Mouse (Mus musculus): Measurements from ENCODE around the gene Gm28035.
A peak's percentile ranks its signal among the peaks of the same experiment; 100 is the strongest.

Gene Gm28035

GRCm38 (mm10) chr2:30286192-30287026 is 46.0 kb downstream of the Gm28035 start, which contains the start of the genes Dolk and Nup188:
Gene Dolk (minus strand): TSS chr2:30286334.
Gene Nup188 (plus strand): TSS chr2:30286397.
- H3K36me3 ChIP-seq (ENCODE audit: control insufficient read depth, insufficient read depth, low read length, poor library complexity, severe bottlenecking) = no peaks in the 10 kb centered on the region
- H3K27me3 ChIP-seq (ENCODE audit: control insufficient read depth, insufficient read depth, low read length, poor library complexity, severe bottlenecking) = no peaks in the 10 kb centered on the region
- peak; percentile 97 for DNase-seq (ENCODE audit: low read depth, low spot score)

GRCm38 (mm10) chr2:30287027-30287373 is 46.6 kb downstream of the Gm28035 start:
- Histone ChIP-seq H3K36me3 (ENCODE audit: control insufficient read depth, insufficient read depth, low read length, poor library complexity, severe bottlenecking) (no peaks in the 10 kb centered on the region), H3K27me3 (ENCODE audit: control insufficient read depth, insufficient read depth, low read length, poor library complexity, severe bottlenecking) (no peaks in the 10 kb centered on the region)
- DNase-seq (ENCODE audit: low read depth, low spot score) = peak; percentile 14

GRCm38 (mm10) chr2:30299525-30299924 is 59.2 kb downstream of the Gm28035 start:
- peak; percentile 13 for DNase-seq (ENCODE audit: low read depth, low spot score)
- Histone ChIP-seq H3K36me3 (ENCODE audit: control insufficient read depth, insufficient read depth, low read length, poor library complexity, severe bottlenecking) (peaks cover 13% of the 10 kb centered on the region), H3K27me3 (ENCODE audit: control insufficient read depth, insufficient read depth, low read length, poor library complexity, severe bottlenecking) (no peaks in the 10 kb centered on the region)

GRCm38 (mm10) chr2:30299966-30300365 is 59.6 kb downstream of the Gm28035 start:
- DNase-seq (ENCODE audit: low read depth, low spot score) = no peak
- H3K36me3 ChIP-seq (ENCODE audit: control insufficient read depth, insufficient read depth, low read length, poor library complexity, severe bottlenecking) = peaks cover 14% of the 10 kb centered on the region
- H3K27me3 ChIP-seq (ENCODE audit: control insufficient read depth, insufficient read depth, low read length, poor library complexity, severe bottlenecking) = no peaks in the 10 kb centered on the region

GRCm38 (mm10) chr2:30306087-30306486 is 65.7 kb downstream of the Gm28035 start:
- H3K27me3 ChIP-seq (ENCODE audit: control insufficient read depth, insufficient read depth, low read length, poor library complexity, severe bottlenecking) = no peaks in the 10 kb centered on the region

GRCm38 (mm10) chr2:30309351-30309750 is 69.0 kb downstream of the Gm28035 start:
- no peak for DNase-seq (ENCODE audit: low read depth, low spot score)
- H3K27me3 ChIP-seq (ENCODE audit: control insufficient read depth, insufficient read depth, low read length, poor library complexity, severe bottlenecking) = no peaks in the 10 kb centered on the region
- H3K36me3 ChIP-seq (ENCODE audit: control insufficient read depth, insufficient read depth, low read length, poor library complexity, severe bottlenecking) = peaks cover 22% of the 10 kb centered on the region

More at GRCm38 (mm10) chr2:30306087-30306486, 65.7 kb downstream of the Gm28035 start:
- DNase-seq (ENCODE audit: low read depth, low spot score) = no peak
- H3K36me3 ChIP-seq (ENCODE audit: control insufficient read depth, insufficient read depth, low read length, poor library complexity, severe bottlenecking) = peaks cover 19% of the 10 kb centered on the region

GRCm38 (mm10) chr2:30311481-30311880 is 71.1 kb downstream of the Gm28035 start:
- H3K36me3 ChIP-seq (ENCODE audit: control insufficient read depth, insufficient read depth, low read length, poor library complexity, severe bottlenecking) = peaks cover 21% of the 10 kb centered on the region
- DNase-seq (ENCODE audit: low read depth, low spot score) = no peak
- H3K27me3 ChIP-seq (ENCODE audit: control insufficient read depth, insufficient read depth, low read length, poor library complexity, severe bottlenecking) = no peaks in the 10 kb centered on the region

GRCm38 (mm10) chr2:30316136-30316535 is 75.8 kb downstream of the Gm28035 start:
- peak; percentile 11 for DNase-seq (ENCODE audit: low read depth, low spot score)
- no peaks in the 10 kb centered on the region for H3K27me3 ChIP-seq (ENCODE audit: control insufficient read depth, insufficient read depth, low read length, poor library complexity, severe bottlenecking)
- peaks cover 14% of the 10 kb centered on the region for H3K36me3 ChIP-seq (ENCODE audit: control insufficient read depth, insufficient read depth, low read length, poor library complexity, severe bottlenecking)

- H3K36me3 ChIP-seq (ENCODE audit: control insufficient read depth, insufficient read depth, low read length, poor library complexity, severe bottlenecking) = peaks cover 12% of the 10 kb centered on the region
- no peaks in the 10 kb centered on the region for H3K27me3 ChIP-seq (ENCODE audit: control insufficient read depth, insufficient read depth, low read length, poor library complexity, severe bottlenecking)
- DNase-seq (ENCODE audit: low read depth, low spot score) = no peak
These were observed 76.6 kb downstream of the Gm28035 start for GRCm38 (mm10) chr2:30316955-30317354.

GRCm38 (mm10) chr2:30319260-30319659 is 78.9 kb downstream of the Gm28035 start:
- Histone ChIP-seq H3K27me3 (ENCODE audit: control insufficient read depth, insufficient read depth, low read length, poor library complexity, severe bottlenecking) (no peaks in the 10 kb centered on the region), H3K36me3 (ENCODE audit: control insufficient read depth, insufficient read depth, low read length, poor library complexity, severe bottlenecking) (peaks cover 13% of the 10 kb centered on the region)
- no peak for DNase-seq (ENCODE audit: low read depth, low spot score)

- H3K27me3 ChIP-seq (ENCODE audit: control insufficient read depth, insufficient read depth, low read length, poor library complexity, severe bottlenecking) = no peaks in the 10 kb centered on the region
- peaks cover 11% of the 10 kb centered on the region for H3K36me3 ChIP-seq (ENCODE audit: control insufficient read depth, insufficient read depth, low read length, poor library complexity, severe bottlenecking)
- no peak for DNase-seq (ENCODE audit: low read depth, low spot score)
These were observed 82.7 kb downstream of the Gm28035 start for GRCm38 (mm10) chr2:30323111-30323510.

- no peaks in the 10 kb centered on the region for H3K27me3 ChIP-seq (ENCODE audit: control insufficient read depth, insufficient read depth, low read length, poor library complexity, severe bottlenecking)
- H3K36me3 ChIP-seq (ENCODE audit: control insufficient read depth, insufficient read depth, low read length, poor library complexity, severe bottlenecking) = peaks cover 14% of the 10 kb centered on the region
- DNase-seq (ENCODE audit: low read depth, low spot score) = no peak
These were observed 84.9 kb downstream of the Gm28035 start for GRCm38 (mm10) chr2:30325296-30325695.

- no peak for DNase-seq (ENCODE audit: low read depth, low spot score)
- Histone ChIP-seq H3K27me3 (ENCODE audit: control insufficient read depth, insufficient read depth, low read length, poor library complexity, severe bottlenecking) (no peaks in the 10 kb centered on the region), H3K36me3 (ENCODE audit: control insufficient read depth, insufficient read depth, low read length, poor library complexity, severe bottlenecking) (peaks cover 11% of the 10 kb centered on the region)
These were observed 86.9 kb downstream of the Gm28035 start for GRCm38 (mm10) chr2:30327276-30327675.

- H3K27me3 ChIP-seq (ENCODE audit: control insufficient read depth, insufficient read depth, low read length, poor library complexity, severe bottlenecking) = no peaks in the 10 kb centered on the region
- DNase-seq (ENCODE audit: low read depth, low spot score) = no peak
- H3K36me3 ChIP-seq (ENCODE audit: control insufficient read depth, insufficient read depth, low read length, poor library complexity, severe bottlenecking) = peaks cover 8% of the 10 kb centered on the region
These were observed 88.4 kb downstream of the Gm28035 start for GRCm38 (mm10) chr2:30328791-30329190.
